Mouse (Mus musculus) activated CD4-positive, CD25-positive, alpha-beta regulatory T cell, adult 4 months (primary cell): Measurements from ENCODE around the gene Gpr152. TPM values are rescaled to one million over a fixed set of nuclear protein-coding genes. Genes with fewer than 3 reads are reported as not detected.

ENCODE experiments used
- ATAC-seq: one replicate; pipeline ENCODE4 v1.8.0; 2017
- polyA plus RNA-seq, 2 experiments: library from polyadenylated mRNA; unstranded; fragments of 100-300 nt; shearing (Covaris generic); gene quantifications; one replicate each; pipeline ENCODE4 v1.2.1; 2017

Gpr152 gene
- polyA plus RNA-seq, 2 experiments from 2014 or later = not detected

DNA sequence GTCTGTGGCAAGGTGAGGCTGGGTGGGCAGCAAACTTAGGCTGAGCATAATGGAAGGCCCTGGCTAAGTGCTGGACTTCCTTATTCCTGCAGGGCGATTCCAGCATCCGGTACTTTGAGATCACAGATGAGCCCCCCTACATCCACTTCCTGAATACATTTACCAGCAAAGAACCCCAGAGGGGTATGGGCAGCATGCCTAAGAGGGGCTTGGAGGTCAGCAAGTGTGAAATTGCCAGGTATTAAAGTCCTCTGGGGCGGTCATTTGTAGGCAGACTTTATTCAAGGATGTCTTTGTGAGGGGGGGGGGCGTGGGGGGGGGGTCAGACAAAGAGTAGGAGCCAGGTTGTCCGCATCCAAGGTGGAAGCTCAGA lies 11.9 kb downstream of the Gpr152 start:
- ATAC-seq = no peak

- ATAC-seq = no peak
These were observed 12.3 kb downstream of the Gpr152 start for GRCm38 (mm10) chr19:4151898-4152297.

DNA sequence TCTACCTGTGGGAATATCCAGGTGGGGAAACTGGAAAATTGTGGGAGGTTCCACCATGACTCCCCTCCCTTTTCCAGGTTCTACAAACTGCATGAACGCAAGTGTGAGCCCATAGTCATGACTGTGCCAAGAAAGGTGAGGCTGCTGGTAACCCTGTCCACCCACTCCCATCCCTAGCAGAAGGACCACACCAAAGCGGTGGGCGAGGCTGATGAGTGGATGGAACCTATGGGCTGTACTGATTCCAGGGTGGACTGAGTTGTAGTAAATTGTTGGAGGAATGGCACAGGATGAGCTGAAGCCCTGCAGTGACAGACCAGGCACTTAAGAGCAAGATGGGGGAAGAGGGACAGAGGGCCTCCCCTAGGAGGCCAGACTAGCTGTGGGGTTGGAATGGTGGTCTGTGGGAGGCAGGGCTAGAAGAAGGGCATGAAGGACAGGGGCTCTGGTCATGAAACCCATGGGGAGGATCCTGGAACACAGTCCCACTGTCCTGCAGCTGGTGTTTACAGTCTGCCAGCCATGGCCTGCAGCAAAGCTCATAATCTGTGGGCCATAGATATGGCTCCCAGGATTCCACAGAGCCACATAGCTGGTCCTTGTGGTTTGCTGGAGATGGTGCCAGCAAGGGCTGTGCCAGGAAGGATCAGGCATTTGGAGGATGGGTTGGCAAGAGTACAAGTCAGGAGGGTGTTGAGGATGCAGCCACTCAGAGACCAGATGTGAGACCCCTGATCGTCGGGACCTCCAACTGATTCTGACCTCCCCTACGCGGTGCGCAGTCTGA lies 13.1 kb downstream of the Gpr152 start:
- no peak for ATAC-seq

- ATAC-seq = no peak
These were observed 13.7 kb downstream of the Gpr152 start, which contains the start of gene Ptprcap for GRCm38 (mm10) chr19:4153232-4153654. Gene Ptprcap (plus strand): TSS chr19:4153604.

DNA sequence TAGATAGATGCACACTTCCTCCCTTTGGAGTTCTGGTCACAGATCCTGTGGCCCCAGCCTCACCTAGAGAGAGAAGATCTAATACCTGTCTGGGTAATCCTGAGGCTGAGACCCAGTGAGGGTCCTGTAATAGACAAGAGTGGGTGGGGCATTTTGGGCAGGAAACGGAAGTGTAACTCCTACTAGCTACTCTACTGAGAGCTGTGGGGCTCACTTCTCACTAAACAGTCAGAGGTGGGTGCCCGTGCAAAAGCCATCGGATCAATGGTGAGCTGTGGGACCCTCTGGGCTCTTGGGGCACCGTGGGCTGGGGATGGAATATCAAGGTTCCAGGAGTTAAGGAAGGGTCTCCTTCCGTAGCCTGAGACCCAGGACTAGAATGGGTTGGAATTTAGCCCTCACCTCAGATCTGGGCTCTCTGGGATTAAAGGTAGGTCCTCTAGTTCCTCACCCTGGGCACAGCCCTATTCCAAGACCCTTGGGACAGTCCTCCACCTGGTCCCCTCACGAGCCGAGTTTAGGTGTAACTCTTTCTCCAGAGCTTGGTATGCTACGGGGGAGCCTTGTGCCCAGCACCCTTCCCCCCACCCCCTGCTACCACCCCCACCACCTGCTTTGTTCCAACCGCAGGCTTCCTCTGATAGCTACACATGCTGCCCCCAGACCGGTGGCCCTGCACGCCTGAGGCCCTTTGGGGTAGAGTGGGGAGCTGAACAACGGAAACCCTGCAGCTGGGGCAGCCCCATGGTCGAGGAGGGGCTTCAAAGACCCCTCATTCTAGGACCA lies 15.0 kb downstream of the Gpr152 start:
- ATAC-seq = peak; percentile 78

DNA sequence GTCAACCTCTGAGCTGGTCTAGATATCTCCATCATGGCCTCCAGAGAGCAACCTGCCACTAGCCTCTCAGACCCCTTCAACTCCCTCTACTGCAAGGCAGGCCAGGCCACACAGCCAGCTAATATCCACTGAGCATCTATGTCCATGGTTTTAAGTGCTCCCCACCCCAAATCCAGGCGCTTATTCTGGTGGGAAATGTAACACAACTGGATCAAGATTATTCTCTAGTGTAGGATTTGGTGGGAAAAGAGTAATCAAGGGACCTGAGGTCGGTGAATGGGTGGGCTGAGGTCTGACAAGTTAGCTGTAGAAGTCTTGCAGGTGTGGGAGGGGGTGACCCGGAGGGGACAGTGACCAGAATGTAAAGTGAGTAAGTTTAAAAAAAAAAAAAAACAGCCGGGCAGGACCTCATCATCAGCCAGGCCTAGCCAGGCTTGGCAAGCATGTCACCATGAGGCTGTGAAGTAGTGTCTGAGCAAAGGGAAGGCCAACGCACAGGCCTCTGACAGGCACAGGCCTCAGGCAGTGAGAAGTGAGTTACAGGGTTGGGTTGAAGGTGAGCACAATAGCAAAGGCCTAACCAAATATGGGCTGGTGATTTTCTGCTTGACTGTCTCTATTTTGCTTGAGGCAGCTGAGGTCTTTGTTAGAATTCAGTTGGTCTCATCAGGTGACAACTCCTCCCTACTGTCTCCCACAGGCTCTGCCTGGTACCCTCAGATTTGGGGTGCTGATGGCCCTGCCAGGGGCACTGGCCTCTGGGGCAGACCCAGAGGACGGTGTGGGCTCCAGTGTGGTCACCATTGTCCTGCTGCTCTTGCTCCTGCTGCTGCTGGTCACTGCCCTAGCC lies 15.9 kb downstream of the Gpr152 start:
- ATAC-seq = peak; percentile 33

GRCm38 (mm10) chr19:4156073-4156579 lies 16.5 kb downstream of the Gpr152 start:
- no peak for ATAC-seq

DNA sequence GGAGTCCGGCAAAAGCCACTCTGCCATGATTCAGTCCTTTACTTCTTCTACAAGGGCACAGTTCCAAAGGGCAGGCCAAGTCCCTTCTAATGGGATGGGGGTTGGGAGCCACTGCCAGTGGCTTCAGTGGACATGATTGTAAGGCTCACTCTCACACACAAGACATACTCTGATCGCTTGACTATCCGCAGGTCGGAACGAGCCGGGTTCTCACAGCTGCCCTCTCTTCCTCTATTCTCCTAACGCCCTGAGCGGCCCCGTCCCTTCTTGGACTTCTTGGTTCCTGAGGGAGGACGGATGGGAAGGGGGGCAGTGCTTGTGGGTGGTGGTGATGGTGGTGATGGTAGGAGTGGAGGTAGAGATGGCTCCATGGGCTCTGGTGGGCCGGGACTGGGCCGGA lies 17.2 kb downstream of the Gpr152 start:
- ATAC-seq = no peak

DNA sequence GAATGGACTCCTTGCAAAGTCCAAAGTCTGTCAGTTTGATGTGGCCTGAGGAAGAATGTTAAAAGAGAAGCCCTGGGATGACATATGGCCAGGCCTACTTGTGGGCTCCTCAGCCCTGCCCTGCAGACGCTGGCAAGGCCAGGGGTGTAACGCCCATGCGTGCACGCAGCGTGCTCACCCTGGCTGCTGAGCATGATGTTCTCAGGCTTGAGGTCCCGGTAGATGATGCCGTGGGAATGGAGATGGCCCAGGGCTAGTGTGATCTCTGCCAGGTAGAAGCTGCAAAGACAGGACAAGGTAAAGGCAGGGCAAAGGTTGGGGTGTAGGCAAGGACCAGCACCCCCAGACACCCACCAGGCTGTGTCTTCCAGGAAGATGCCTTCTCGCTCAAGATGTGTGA lies 19.5 kb downstream of the Gpr152 start:
- no peak for ATAC-seq

DNA sequence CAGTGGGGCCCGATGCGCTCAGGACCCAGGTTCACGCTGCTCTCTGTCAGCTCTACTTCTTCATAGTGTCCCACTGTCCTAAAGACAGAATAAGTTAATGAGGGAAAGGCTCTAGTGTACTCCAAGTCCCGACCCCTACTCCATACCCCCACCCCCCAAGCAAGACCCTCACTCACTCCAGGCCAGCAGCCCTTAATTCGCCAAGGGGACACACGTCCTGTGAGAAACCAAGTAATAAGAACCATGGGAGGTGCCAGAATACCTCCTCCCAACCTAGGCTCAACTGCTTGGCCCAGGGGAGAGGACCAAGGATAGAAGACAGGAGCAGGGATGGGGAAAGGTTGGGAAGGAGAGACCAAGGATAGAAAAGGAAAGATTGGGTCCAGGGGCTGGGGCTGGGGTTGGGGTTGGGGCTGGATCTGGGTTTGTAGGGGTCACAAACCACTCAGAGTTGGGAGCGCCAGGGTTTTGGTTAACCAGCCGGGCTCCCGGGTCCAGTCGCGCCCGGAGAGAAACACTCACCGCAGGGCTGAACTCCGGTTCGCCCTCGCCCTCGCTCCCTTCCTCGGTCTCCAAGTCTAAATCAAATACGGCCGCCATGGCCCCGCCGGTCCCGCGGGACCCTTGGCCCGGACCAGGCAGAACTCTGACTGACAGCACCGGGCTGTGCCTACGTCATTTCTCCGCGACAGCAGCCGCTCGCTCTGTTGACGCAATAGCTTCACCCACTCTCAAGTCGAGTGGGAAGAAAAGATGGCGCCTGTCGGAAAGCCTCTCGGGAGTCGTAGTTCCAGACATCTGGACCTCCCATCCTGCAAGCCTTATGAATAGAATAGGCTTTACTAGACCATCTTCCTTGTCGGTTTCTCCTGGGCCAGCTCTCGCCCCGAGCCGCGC lies 23.3 kb downstream of the Gpr152 start, which contains the start of gene Rps6kb2:
Rps6kb2 (minus strand) TSS at position 709 of the 897 bp plus-strand sequence.
- peak; percentile 88 for ATAC-seq

DNA sequence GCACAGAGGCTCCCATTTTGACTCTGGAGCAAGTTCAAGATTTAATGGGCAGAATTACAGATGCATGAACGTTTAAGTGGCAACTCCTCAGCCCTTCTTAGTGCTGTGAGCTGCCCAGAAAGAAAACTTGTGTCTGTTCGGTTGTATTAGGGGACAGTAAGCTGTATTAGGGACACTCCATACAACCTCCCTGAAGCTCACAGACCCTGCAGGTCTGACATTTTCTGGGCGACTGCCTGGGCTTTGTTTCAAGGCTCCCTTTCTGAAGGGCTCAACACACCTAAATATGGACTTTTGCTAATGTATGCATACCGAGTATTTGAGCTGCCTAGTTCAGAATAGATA lies 23.9 kb downstream of the Gpr152 start:
- no peak for ATAC-seq

GRCm38 (mm10) chr19:4164100-4164499 lies 24.5 kb downstream of the Gpr152 start:
- no peak for ATAC-seq

GRCm38 (mm10) chr19:4164721-4165120 lies 25.1 kb downstream of the Gpr152 start:
- ATAC-seq = no peak

- ATAC-seq = no peak
These were observed 27.3 kb downstream of the Gpr152 start for GRCm38 (mm10) chr19:4166678-4167476.

DNA sequence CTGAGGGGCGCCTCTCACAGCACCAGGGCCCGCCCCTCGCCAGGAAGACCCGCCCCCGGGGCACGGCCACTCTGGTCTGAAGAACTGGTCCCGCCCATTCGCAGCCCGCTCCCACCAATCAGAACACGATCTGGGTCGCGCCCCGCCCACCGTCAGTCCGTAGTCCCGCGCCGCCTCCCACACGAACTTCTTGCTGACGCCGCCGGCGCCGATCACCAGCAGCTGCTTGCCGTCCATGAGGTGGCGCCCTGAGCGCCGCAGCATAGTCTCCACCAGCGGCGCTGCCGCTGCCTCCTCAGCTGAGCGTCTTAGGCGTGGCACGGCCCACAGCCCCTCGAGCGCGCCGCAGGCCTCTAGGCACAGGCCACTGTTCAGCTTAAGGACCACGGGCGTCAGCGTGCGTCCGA lies 29.8 kb downstream of the Gpr152 start:
- ATAC-seq = peak; percentile 93

- peak; percentile 10 for ATAC-seq
These were observed 30.2 kb downstream of the Gpr152 start for GRCm38 (mm10) chr19:4169810-4170209.

DNA sequence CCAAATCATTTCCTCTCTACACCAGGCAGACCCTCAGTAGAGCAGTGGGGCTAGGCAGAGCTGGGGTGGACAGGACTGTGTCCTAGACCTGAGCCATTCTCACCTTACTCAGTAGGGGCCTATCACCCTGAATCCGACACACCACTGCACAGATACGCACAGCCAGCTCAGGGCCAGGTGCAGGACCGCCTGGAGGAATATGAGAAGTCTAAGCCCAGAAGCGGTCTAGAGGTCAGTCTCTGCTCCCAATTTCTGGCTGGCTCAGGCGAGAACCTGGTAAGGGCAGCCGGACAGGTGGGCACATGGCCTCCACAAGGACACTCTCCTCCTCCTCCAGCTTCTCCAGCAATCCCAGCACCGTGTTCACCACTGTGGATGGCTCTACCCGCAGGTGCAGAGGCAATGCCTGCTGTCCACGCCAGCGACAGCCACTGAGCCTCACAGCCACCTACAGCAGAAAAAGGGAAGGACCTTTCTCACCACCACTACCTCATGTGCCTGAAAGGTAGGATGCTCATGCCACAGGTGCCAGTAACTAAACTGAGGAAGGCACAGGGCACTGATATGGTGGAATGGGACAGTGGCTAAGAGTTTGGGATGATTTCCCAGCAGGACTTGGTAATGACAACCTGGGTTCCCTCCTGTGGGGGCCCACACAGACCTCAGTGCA lies 31.3 kb downstream of the Gpr152 start:
- ATAC-seq = no peak

GRCm38 (mm10) chr19:4171393-4172290 lies 32.1 kb downstream of the Gpr152 start:
- no peak for ATAC-seq

DNA sequence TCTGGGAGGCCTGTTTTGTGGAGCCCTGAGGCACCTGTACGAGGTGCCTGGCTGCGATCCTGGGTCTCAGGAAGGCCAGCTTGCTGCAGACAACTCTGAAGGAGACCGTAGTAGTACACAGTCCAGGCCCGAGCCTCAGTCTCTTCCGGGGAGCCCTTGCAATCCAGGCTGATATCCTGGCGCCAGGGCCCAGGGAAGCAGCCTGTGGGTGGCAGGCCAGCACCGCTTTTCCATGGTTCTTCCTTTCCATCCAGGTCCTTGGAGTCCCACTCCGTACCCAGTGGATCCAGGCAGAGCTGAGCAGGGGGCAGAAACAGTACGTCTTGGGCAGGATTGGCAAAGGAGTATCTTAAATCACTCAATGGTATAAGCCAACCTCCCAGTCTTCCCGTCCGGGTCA lies 33.3 kb downstream of the Gpr152 start:
- no peak for ATAC-seq
